Mouse (Mus musculus) heart, embryonic 10.5 days (tissue): ENCODE data around the gene Stk39. TPM values are rescaled to one million over a fixed set of nuclear protein-coding genes. Genes with fewer than 3 reads are reported as not detected.

Experiments
- polyA plus RNA-seq: library from polyadenylated mRNA; unstranded; fragments of >200 nt; fragmentation: Nextera tagmentation; extraction: Ambion mirVana; gene quantifications from 2 replicates; pipeline ENCODE4 v1.2.1, GENCODE M21; 2016

Stk39 gene
- polyA plus RNA-seq, 1 experiment from 2014 or later, result 45.2 TPM

Other genes with a start within 250 kb of the Stk39 start
- gene 4933409G03Rik, start 110.1 kb upstream of the Stk39 start, polyA plus RNA-seq, result not detected in 2 replicates
- gene 4932414N04Rik, start 184.2 kb upstream of the Stk39 start, polyA plus RNA-seq, result not detected in 2 replicates